ENCODE assay signal across 8 mouse cellular contexts in genomic region chr17:25427441-25427840, GRCm38 (mm10). TPM values are rescaled to one million over a fixed set of nuclear protein-coding genes. Genes with fewer than 3 reads are reported as not detected.
DNase-seq lines count a peak whose midpoint lies in the region; ATAC-seq lines count a peak whose summit lies in the region.

No protein-coding gene starts in this region.

- H3K27me3 ChIP-seq in limb, embryonic 15.5 days: peaks cover 5% of the 10 kb centered on the region; the same call in 1 of the 2 replicates

- H3K4me3 ChIP-seq in limb, embryonic 15.5 days: no peak overlapping the region

- DNase-seq in kidney, postnatal 10 days: peak; percentile 78
- no peak for DNase-seq in kidney, adult 11 months
- peak; percentile 86 for DNase-seq in adrenal gland, adult 8-10 months
- DNase-seq in embryo, embryonic 11 days: peak; percentile 49
- DNase-seq in testis, postnatal 14 days (ENCODE audit: low spot score): peak; percentile 66
- no peak for DNase-seq in layer of hippocampus, postnatal 36 days
- no peak for DNase-seq in thymus, postnatal 10 days (ENCODE audit: low spot score in 2 of 2)

- no peak overlapping the region for H3K4me2 ChIP-seq in limb, embryonic 15.5 days

- H3K4me1 ChIP-seq in limb, embryonic 15.5 days: peaks cover 52% of the 10 kb centered on the region

- ATAC-seq in limb, embryonic 15.5 days (ENCODE audit: insufficient number of reproducible peaks, low FRiP score, low TSS enrichment, low read depth): no peak; the same call in 1 of the 2 replicates

- H3K27ac ChIP-seq in limb, embryonic 15.5 days: peak overlapping the region; percentile 27; the same call in 1 of the 2 replicates

- no peak overlapping the region for H3K9ac ChIP-seq in limb, embryonic 15.5 days

- peaks cover 3% of the 10 kb centered on the region; the same call in 1 of the 2 replicates for H3K36me3 ChIP-seq in limb, embryonic 15.5 days

- 34% methylated on average over 10 of the region's 10 CpGs for WGBS in limb, embryonic 15.5 days

- no peaks in the 10 kb centered on the region for H3K9me3 ChIP-seq in limb, embryonic 15.5 days

RNA-seq across cellular contexts. Expression of gene Cacna1h, which starts 6.1 kb away (rescaled TPM):
- total RNA-seq in adrenal gland, adult 8-10 months (2022): 100 to 1,000 TPM; 117 to 206 (median 157) TPM
- polyA plus RNA-seq in limb, embryonic 15.5 days (2015; fragmentation: Nextera tagmentation; extraction: Ambion mirVana): 3.8 and 4.8 TPM in 2 replicates
- total RNA-seq in layer of hippocampus, postnatal 36 days (2021): 100 to 1,000 TPM; 107 to 127 TPM

RNA-seq across cellular contexts. Expression of gene Tekt4, which starts 27.0 kb away (rescaled TPM):
- under 1 TPM in 2 of 4 experiments, not detected in 2; 0.23 to 0.45 TPM for total RNA-seq in adrenal gland, adult 8-10 months (2022)
- not detected in 2 replicates for polyA plus RNA-seq in limb, embryonic 15.5 days (2015; fragmentation: Nextera tagmentation; extraction: Ambion mirVana)
- 1 to 10 TPM; 1.2 to 2.8 TPM for total RNA-seq in layer of hippocampus, postnatal 36 days (2021)

RNA-seq across cellular contexts. Expression of gene Tpsg1, which starts 58.4 kb away (rescaled TPM):
- not detected for total RNA-seq in adrenal gland, adult 8-10 months (2022)
- polyA plus RNA-seq in limb, embryonic 15.5 days (2015; fragmentation: Nextera tagmentation; extraction: Ambion mirVana): 14.4 and 16.6 TPM in 2 replicates
- not detected for total RNA-seq in layer of hippocampus, postnatal 36 days (2021)

Comparison
In these comparisons a context has a peak if more than half of its experiments do, and no peak if none do; other contexts are left out.
1. DNase-seq: peak in kidney, postnatal 10 days (single experiment), adrenal gland, adult 8-10 months (single experiment), embryo, embryonic 11 days (single experiment) and testis, postnatal 14 days (single experiment); none in kidney, adult 11 months (single experiment), layer of hippocampus, postnatal 36 days (0 of 2) and thymus, postnatal 10 days (0 of 2).